Mouse (Mus musculus): ENCODE measurements around the gene Elmo3. TPM values are rescaled to one million over a fixed set of nuclear protein-coding genes. Genes with fewer than 3 reads are reported as not detected.

Elmo3 gene
- polyA plus RNA-seq, 1 experiment, result 11.5 TPM

DNA sequence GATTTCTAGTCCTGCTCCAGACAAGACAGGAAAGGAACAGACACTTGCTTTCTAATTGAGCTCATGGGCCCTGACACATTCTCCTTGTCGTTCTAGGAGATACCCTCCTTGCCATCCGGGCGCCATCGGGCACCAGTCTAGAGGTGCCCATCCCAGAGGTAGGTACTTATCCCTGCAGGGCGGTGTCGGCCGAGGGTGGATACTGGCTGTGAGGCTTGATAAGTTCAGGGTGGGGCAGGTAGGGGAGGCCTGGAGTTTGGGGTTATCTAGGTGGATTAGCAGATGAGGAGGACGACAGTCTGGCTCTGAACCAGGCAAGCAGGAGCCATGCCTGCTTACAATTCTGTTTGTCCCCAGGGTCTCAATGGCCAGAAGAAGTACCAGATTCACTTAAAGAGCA, 5.4 kb upstream of the Elmo3 start:
- peak overlapping the region; percentile 63 for H3K4me3 ChIP-seq (replicated peaks; ENCODE audit: control insufficient read depth, low read depth, low read length)
- TF ChIP-seq POLR2A (IDR thresholded peaks at IDR 0.05; ENCODE audit: borderline replicate concordance, control insufficient read depth, low read depth, low read length) (peak; percentile 84), CTCF (IDR thresholded peaks at IDR 0.05; ENCODE audit: control insufficient read depth, insufficient read depth, low read length) (no peak)
- peak overlapping the region; percentile 81 for H3K27ac ChIP-seq (ENCODE audit: control insufficient read depth, insufficient read depth, low read depth, low read length, poor library complexity)
- peaks cover 4% of the 10 kb centered on the region for H3K4me1 ChIP-seq (ENCODE audit: control insufficient read depth, insufficient read depth, low read length)
- 67% methylated on average over 8 of the region's 8 CpGs for WGBS

DNA sequence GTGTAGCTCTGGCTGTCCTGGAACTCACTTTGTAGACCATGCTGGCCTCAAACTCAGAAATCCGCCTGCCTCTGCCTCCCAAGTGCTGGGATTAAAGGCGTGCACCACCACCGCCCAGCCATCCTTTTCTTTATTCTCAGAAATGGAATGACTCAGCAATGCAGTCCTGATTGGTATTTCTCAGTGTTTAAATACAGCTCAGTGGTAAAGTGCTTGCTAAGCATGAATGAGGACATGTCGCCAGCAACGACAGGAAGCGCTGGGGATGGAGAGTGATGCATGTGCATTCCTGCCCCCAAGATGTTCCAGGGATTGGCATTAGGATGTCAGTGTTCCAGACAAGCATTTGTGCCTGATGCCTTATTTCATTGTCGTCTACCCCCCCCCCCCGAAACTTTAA, 2.0 kb upstream of the Elmo3 start:
- Histone ChIP-seq H3K4me1 (ENCODE audit: control insufficient read depth, insufficient read depth, low read length) (peaks cover 1% of the 10 kb centered on the region; the same call in 1 of the 2 replicates), H3K4me3 (replicated peaks; ENCODE audit: control insufficient read depth, low read depth, low read length) (no peak overlapping the region), H3K27ac (ENCODE audit: control insufficient read depth, insufficient read depth, low read depth, low read length, poor library complexity) (no peak overlapping the region)
- WGBS, result 74% methylated on average over 8 of the region's 8 CpGs
- no peak for TF ChIP-seq POLR2A (IDR thresholded peaks at IDR 0.05; ENCODE audit: borderline replicate concordance, control insufficient read depth, low read depth, low read length)

DNA sequence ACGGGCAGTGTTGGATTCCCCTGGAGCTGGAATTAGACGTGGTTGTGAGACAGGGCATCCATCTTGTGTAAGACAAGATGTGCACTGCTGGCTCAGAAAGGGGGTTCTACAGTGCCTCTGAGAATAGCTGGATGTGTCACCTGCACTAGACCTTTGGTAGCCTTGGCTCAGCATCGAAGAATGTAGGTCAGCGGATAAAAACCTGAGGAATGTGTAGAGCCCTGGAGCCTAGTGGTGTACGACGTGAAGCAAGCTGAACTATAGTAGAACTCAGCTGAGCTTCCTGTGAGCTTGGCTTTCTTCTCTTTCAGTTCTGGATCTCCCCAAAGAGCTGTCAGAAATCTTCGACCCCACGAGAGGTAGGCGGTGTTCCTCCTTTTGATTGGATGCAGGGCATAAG, 1.5 kb upstream of the Elmo3 start:
- TF ChIP-seq CTCF (IDR thresholded peaks at IDR 0.05; ENCODE audit: control insufficient read depth, insufficient read depth, low read length) (no peak), POLR2A (IDR thresholded peaks at IDR 0.05; ENCODE audit: borderline replicate concordance, control insufficient read depth, low read depth, low read length) (no peak)
- Histone ChIP-seq H3K4me3 (replicated peaks; ENCODE audit: control insufficient read depth, low read depth, low read length) (no peak overlapping the region), H3K4me1 (ENCODE audit: control insufficient read depth, insufficient read depth, low read length) (no peaks in the 10 kb centered on the region; the same call in 1 of the 2 replicates), H3K27ac (ENCODE audit: control insufficient read depth, insufficient read depth, low read depth, low read length, poor library complexity) (no peak overlapping the region)
- 84% methylated on average over 9 of the region's 9 CpGs for WGBS

DNA sequence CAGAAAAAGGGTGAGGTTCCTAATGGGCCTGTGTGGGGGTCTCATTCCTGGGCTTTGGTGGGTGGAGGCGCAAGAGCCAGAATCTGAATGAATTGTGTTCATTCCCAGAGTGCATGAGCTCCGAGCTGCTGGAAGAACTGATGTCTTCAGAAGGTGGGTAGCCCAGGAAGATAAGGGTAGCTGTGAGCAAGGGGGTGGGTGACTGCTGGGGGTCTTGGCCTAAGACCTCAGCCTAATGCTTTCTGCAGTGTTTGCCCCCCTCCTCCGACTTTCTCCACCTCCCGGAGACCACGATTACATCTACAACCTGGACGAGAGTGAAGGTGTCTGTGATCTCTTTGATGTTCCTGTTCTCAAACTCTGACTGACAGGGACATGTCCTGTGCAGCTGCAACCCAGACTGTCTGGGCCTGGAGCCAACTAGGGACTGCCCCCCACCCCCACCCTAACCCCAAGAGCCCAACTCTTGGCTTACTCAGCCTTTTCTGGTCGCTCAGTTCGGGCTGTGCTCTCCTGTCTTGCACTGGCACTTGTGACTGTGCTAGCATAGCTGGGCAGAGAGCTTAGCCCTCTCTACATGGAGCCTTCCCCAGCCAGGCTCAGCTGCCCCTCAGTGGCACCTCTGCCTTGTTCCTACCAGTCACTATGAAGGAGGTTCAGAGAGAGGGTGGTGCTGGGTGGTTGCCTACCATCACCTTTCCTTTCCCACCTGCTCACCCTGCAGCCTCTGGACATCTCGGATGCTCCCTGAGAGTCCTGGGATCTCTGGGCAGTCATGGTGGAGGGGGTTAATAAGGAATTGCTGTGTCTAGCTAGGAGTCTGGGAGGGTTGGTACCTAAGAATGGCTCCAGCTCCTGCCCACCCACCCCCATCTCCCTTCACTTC, 833 bp upstream of the Elmo3 start:
- no peak overlapping the region for H3K4me3 ChIP-seq (replicated peaks; ENCODE audit: control insufficient read depth, low read depth, low read length)
- H3K4me1 ChIP-seq (ENCODE audit: control insufficient read depth, insufficient read depth, low read length), result no peaks in the 10 kb centered on the region; the same call in 1 of the 2 replicates
- WGBS, result 51% methylated on average over 9 of the region's 9 CpGs
- TF ChIP-seq POLR2A (IDR thresholded peaks at IDR 0.05; ENCODE audit: borderline replicate concordance, control insufficient read depth, low read depth, low read length), result no peak
- H3K27ac ChIP-seq (ENCODE audit: control insufficient read depth, insufficient read depth, low read depth, low read length, poor library complexity), result no peak overlapping the region

DNA sequence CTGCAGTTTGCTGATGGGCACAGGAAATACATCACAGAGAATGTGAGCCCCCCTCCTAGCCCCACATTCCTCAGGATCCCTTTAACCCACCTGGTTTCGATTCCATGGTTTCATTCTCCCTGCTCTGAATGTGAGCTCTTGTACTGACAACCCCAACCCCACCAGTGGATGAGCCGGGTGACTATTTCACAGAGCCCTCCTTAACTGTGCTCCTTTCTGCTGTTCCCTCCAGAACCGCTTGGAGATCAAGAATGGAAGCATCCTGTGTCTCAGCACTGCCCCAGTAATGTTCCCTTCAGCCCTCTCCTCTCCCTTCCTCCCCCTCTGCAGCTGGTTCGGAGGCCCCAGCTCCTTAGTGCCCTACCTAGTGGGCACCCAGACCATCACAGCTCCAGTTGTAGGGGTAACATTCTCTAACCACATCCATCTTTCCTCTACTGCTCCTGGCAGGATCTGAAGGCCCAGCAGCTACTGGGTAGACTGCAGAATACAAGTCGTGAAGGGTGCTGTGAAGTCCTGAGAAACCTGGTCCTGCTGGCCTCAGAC, 818 bp downstream of the Elmo3 start:
- TF ChIP-seq CTCF (IDR thresholded peaks at IDR 0.05; ENCODE audit: control insufficient read depth, insufficient read depth, low read length), result no peak
- TF ChIP-seq POLR2A (IDR thresholded peaks at IDR 0.05; ENCODE audit: borderline replicate concordance, control insufficient read depth, low read depth, low read length), result no peak
- WGBS, result 41% methylated on average over 5 of the region's 5 CpGs
- Histone ChIP-seq H3K27ac (ENCODE audit: control insufficient read depth, insufficient read depth, low read depth, low read length, poor library complexity) (no peak overlapping the region), H3K4me1 (ENCODE audit: control insufficient read depth, insufficient read depth, low read length) (no peaks in the 10 kb centered on the region; the same call in 1 of the 2 replicates), H3K4me3 (replicated peaks; ENCODE audit: control insufficient read depth, low read depth, low read length) (no peak overlapping the region)

DNA sequence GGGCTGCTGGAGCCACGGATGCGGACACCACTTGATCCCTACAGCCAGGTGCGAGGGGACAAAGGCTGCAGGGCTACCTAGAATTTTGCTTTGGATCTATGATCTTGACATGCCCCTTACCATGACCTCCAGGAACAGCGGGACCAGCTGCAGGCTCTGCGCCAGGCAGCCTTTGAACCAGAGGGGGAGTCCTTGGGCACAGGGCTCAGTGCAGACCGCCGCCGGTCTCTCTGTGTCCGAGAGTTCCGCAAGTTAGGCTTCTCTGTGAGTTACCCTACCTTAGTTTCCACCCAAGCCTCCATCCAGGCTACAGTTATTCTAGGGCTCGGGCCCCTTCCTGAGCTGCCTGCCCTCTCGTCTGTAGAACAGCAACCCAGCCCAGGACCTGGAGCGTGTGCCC, 2.3 kb downstream of the Elmo3 start:
- Histone ChIP-seq H3K4me1 (ENCODE audit: control insufficient read depth, insufficient read depth, low read length) (no peaks in the 10 kb centered on the region; the same call in none of the 2 replicates), H3K4me3 (replicated peaks; ENCODE audit: control insufficient read depth, low read depth, low read length) (no peak overlapping the region), H3K27ac (ENCODE audit: control insufficient read depth, insufficient read depth, low read depth, low read length, poor library complexity) (no peak overlapping the region)
- TF ChIP-seq POLR2A (IDR thresholded peaks at IDR 0.05; ENCODE audit: borderline replicate concordance, control insufficient read depth, low read depth, low read length), result no peak
- no peak for TF ChIP-seq CTCF (IDR thresholded peaks at IDR 0.05; ENCODE audit: control insufficient read depth, insufficient read depth, low read length)
- 96% methylated on average over 13 of the region's 13 CpGs for WGBS

DNA sequence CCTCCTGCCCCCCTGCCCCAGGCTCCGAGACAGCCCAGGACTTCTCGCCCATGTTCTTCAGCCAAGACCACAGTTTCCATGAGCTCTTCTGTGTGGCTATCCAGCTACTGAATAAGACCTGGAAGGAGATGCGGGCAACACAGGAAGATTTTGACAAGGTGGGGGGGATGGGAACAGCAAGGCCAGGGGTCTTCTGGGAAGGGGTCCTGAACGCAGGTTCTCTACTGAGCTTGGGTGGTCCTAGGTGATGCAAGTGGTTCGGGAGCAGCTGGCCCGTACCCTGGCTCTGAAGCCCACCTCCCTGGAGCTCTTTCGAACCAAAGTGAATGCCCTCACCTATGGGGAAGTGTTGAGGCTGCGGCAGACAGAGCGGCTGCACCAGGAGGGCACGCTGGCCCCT, 3.0 kb downstream of the Elmo3 start:
- no peaks in the 10 kb centered on the region; the same call in none of the 2 replicates for H3K4me1 ChIP-seq (ENCODE audit: control insufficient read depth, insufficient read depth, low read length)
- no peak for TF ChIP-seq POLR2A (IDR thresholded peaks at IDR 0.05; ENCODE audit: borderline replicate concordance, control insufficient read depth, low read depth, low read length)
- TF ChIP-seq CTCF (IDR thresholded peaks at IDR 0.05; ENCODE audit: control insufficient read depth, insufficient read depth, low read length), result no peak
- no peak overlapping the region for H3K27ac ChIP-seq (ENCODE audit: control insufficient read depth, insufficient read depth, low read depth, low read length, poor library complexity)
- H3K4me3 ChIP-seq (replicated peaks; ENCODE audit: control insufficient read depth, low read depth, low read length), result no peak overlapping the region
- WGBS, result 94% methylated on average over 10 of the region's 10 CpGs

DNA sequence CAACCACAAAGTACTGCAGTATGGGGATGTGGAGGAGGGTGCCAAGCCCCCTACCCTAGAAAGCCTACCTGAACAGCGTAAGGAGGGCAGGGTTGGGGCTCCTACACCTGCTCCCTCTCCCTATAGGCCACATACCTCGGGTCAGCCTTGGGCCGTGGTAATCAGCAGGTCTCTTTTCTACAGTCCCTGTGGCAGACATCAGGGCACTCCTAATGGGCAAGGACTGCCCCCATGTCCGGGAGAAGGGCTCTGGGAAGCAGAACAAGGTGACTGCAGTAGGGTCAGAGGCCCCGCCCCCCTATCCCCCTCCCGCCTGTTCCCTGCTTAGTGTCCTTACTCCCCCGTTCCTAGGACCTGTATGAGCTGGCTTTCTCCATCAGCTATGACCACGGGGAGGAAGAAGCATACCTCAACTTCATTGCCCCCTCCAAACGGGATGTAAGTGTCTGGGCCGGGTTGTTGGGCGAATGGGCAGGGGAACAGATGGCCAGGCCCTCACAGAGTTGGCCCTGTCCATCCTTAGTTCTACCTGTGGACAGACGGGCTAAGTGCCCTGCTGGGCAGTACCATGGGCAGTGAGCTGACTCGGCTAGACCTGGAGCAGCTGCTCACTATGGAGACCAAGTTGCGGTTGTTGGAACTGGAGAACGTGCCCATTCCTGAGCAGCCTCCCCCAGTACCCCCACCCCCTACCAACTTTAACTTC, 3.9 kb downstream of the Elmo3 start:
- Histone ChIP-seq H3K4me1 (ENCODE audit: control insufficient read depth, insufficient read depth, low read length) (no peaks in the 10 kb centered on the region; the same call in none of the 2 replicates), H3K4me3 (replicated peaks; ENCODE audit: control insufficient read depth, low read depth, low read length) (no peak overlapping the region), H3K27ac (ENCODE audit: control insufficient read depth, insufficient read depth, low read depth, low read length, poor library complexity) (no peak overlapping the region)
- 88% methylated on average over 15 of the region's 15 CpGs for WGBS
- TF ChIP-seq POLR2A (IDR thresholded peaks at IDR 0.05; ENCODE audit: borderline replicate concordance, control insufficient read depth, low read depth, low read length), result no peak
- TF ChIP-seq CTCF (IDR thresholded peaks at IDR 0.05; ENCODE audit: control insufficient read depth, insufficient read depth, low read length), result no peak
